Mouse (Mus musculus) lung, embryonic 16.5 days (tissue): Measurements from ENCODE around the gene Gpr12. TPM values are rescaled to one million over a fixed set of nuclear protein-coding genes. Genes with fewer than 3 reads are reported as not detected.
"Not testable (repeated sequence)": the region's sequence is repeated elsewhere in the genome, so short reads cannot be mapped to it uniquely, and the experiment has no call there.

ENCODE experiments used
- ATAC-seq: fragments of 200-750 bp; cut with Nextera tagmentation; 2 replicates; pipeline ENCODE4 v1.8.0; 2017; ENCODE audit warnings: low read depth, mild to moderate bottlenecking, moderate library complexity
- H3K27ac ChIP-seq: fragments of 300-500 bp; sonication (generic); 2 replicates; pipeline ENCODE4 v1.5.1; 2014; ENCODE audit warnings: mild to moderate bottlenecking, control low read depth, low read length
- H3K27me3 ChIP-seq: fragments of 300-500 bp; sonication (generic); 2 replicates; pipeline ENCODE4 v1.6.1; 2014; ENCODE audit warnings: low read depth, low read length, mixed read lengths; ENCODE audit not compliant: control insufficient read depth, insufficient read depth
- H3K36me3 ChIP-seq: fragments of 300-500 bp; sonication (generic); 2 replicates; pipeline ENCODE4 v1.6.1; 2014; ENCODE audit warnings: low read length; ENCODE audit not compliant: control insufficient read depth, insufficient read depth
- H3K4me1 ChIP-seq: fragments of 300-500 bp; sonication (generic); replicated peaks from 2 replicates; pipeline ENCODE4 v1.6.1; 2014; ENCODE audit warnings: low read length, mixed read lengths; ENCODE audit not compliant: control insufficient read depth, insufficient read depth
- H3K4me2 ChIP-seq: fragments of 300-500 bp; sonication (generic); 2 replicates; pipeline ENCODE4 v1.6.1; 2014; ENCODE audit warnings: low read depth, low read length, control low read depth
- H3K4me3 ChIP-seq: fragments of 300-500 bp; sonication (generic); 2 replicates; pipeline ENCODE4 v1.5.1; 2014; ENCODE audit warnings: mild to moderate bottlenecking, low read length, control low read depth
- H3K9ac ChIP-seq: fragments of 300-500 bp; sonication (generic); 2 replicates; pipeline ENCODE4 v1.6.1; 2014; ENCODE audit warnings: low read length, control low read depth
- H3K9me3 ChIP-seq: fragments of 300-500 bp; sonication (generic); 2 replicates; pipeline ENCODE4 v1.6.1; 2016; ENCODE audit warnings: low read length; ENCODE audit not compliant: control insufficient read depth
- WGBS: fragments of 180-500 bp; shearing (Covaris S2); extraction: QIAGEN DNeasy Blood & Tissue Kit; methylation state at CpG from one replicate; pipeline ENCODE4 v1.1.7; 2014; 5-methylcytosine and 5-hydroxymethylcytosine counted together
- polyA plus RNA-seq: library from polyadenylated mRNA; unstranded; fragments of >200 nt; fragmentation: Nextera tagmentation; extraction: Ambion mirVana; gene quantifications from 2 replicates; pipeline ENCODE4 v1.2.1, GENCODE M21; 2015

Gpr12 gene
- polyA plus RNA-seq, 1 experiment from 2014 or later: not detected

DNA sequence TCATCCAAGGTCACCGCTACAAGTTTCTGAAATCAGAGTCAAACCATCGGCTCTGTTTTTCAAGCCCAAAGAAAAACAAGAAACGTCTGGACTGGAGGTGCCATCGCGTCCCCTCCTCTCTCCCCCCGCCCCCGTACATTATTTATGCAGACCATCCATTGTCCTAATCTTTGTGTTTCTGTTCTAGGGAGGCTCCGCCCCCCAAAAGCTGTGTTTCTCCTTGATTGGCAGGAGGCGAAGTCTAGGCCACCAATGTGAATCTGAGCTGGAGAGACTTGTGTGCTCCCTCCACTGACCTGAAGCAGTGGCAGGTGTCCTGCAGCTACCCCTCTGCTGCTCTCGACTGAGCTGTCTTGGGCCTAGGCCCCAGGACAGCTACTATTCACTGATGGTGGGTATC lies 24.6 kb upstream of the Gpr12 start:
- 63% methylated on average over 10 of the region's 10 CpGs for WGBS
- ATAC-seq: no peak
- H3K27ac ChIP-seq: no peak overlapping the region

GRCm38 (mm10) chr5:146607816-146608215 lies 22.8 kb upstream of the Gpr12 start:
- Histone ChIP-seq H3K9ac (no peak overlapping the region), H3K36me3 (no peaks in the 10 kb centered on the region), H3K4me3 (no peak overlapping the region), H3K27ac (no peak overlapping the region), H3K4me2 (no peak overlapping the region), H3K9me3 (no peaks in the 10 kb centered on the region), H3K27me3 (no peaks in the 10 kb centered on the region), H3K4me1 (no peaks in the 10 kb centered on the region)
- ATAC-seq: no peak
- WGBS: 70% methylated on average over 5 of the region's 5 CpGs

More for the DNA sequence above, 24.6 kb upstream of the Gpr12 start:
- no peaks in the 10 kb centered on the region for H3K9me3 ChIP-seq
- H3K36me3 ChIP-seq: no peaks in the 10 kb centered on the region
- H3K9ac ChIP-seq: no peak overlapping the region
- no peaks in the 10 kb centered on the region for H3K4me1 ChIP-seq
- H3K27me3 ChIP-seq: no peaks in the 10 kb centered on the region
- no peak overlapping the region for H3K4me3 ChIP-seq
- no peak overlapping the region for H3K4me2 ChIP-seq

DNA sequence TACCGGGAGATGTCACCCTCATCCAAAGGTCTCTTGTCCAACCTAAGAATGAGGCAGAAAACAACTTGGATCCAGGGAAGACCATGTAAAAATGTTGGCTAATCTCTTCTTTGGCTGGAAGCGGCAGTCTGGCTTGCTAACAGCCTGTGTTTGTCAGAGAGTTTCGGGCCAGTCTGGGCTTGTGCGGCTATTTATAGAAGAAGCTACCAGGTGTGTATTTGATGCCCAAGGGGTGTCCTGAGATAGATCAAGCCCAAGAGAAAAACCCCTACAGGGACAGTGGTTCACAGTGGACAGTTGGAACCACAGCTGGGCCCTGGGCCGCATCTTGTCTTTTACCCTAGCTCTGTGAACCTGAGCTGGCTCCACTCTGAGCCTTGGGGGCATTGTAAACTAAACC lies 21.9 kb upstream of the Gpr12 start:
- WGBS: 82% methylated on average over 5 of the region's 5 CpGs
- Histone ChIP-seq H3K27me3 (no peaks in the 10 kb centered on the region), H3K4me1 (no peaks in the 10 kb centered on the region), H3K36me3 (no peaks in the 10 kb centered on the region), H3K27ac (no peak overlapping the region), H3K4me3 (no peak overlapping the region), H3K9ac (no peak overlapping the region), H3K4me2 (no peak overlapping the region), H3K9me3 (no peaks in the 10 kb centered on the region)
- ATAC-seq: no peak

GRCm38 (mm10) chr5:146606221-146606620 lies 21.2 kb upstream of the Gpr12 start:
- Histone ChIP-seq H3K27ac (no peak overlapping the region), H3K27me3 (no peaks in the 10 kb centered on the region), H3K4me3 (no peak overlapping the region), H3K4me2 (no peak overlapping the region), H3K9me3 (no peaks in the 10 kb centered on the region), H3K36me3 (no peaks in the 10 kb centered on the region), H3K9ac (no peak overlapping the region), H3K4me1 (no peaks in the 10 kb centered on the region)
- ATAC-seq: no peak
- 63% methylated on average over 5 of the region's 5 CpGs for WGBS

DNA sequence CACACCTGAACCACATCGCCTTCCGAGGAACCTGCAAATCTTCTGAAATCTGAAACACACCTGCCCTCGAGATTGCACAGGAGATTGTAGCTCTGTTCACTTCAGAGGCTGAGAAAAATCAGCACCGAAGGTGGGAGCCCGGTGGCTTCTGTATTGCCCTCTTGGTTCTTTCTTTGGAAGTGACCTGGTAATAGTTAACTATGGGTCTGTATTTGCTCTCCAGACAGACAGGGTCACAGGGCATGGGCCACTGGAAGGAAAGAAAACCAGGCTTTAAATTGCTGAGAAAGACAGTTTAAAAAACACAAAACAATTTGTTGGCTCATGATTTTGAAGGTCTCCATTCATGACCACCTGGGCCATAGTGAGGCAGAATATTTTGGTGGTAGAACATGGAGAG lies 14.9 kb upstream of the Gpr12 start:
- Histone ChIP-seq H3K36me3 (no peaks in the 10 kb centered on the region), H3K27me3 (no peaks in the 10 kb centered on the region), H3K4me2 (no peak overlapping the region), H3K9me3 (no peaks in the 10 kb centered on the region), H3K4me3 (no peak overlapping the region), H3K27ac (no peak overlapping the region), H3K4me1 (no peaks in the 10 kb centered on the region), H3K9ac (no peak overlapping the region)
- ATAC-seq: no peak
- 60% methylated on average over 5 of the region's 5 CpGs for WGBS

- H3K9me3 ChIP-seq, H3K4me3 ChIP-seq, H3K9ac ChIP-seq, H3K4me1 ChIP-seq, ATAC-seq, H3K27ac ChIP-seq, H3K27me3 ChIP-seq, H3K4me2 ChIP-seq, H3K36me3 ChIP-seq: not testable (repeated sequence)
- 73% methylated on average over 7 of the region's 7 CpGs for WGBS
Observed at GRCm38 (mm10) chr5:146599216-146599615, 14.2 kb upstream of the Gpr12 start.

- H3K36me3 ChIP-seq: no peaks in the 10 kb centered on the region
- no peak for ATAC-seq
- no peak overlapping the region for H3K9ac ChIP-seq
- H3K4me1 ChIP-seq: no peaks in the 10 kb centered on the region
- WGBS: 79% methylated on average over 27 of the region's 27 CpGs
- H3K27me3 ChIP-seq: no peaks in the 10 kb centered on the region
- no peak overlapping the region for H3K4me2 ChIP-seq
- H3K27ac ChIP-seq: no peak overlapping the region
- no peak overlapping the region for H3K4me3 ChIP-seq
- H3K9me3 ChIP-seq: no peaks in the 10 kb centered on the region
Observed at GRCm38 (mm10) chr5:146598215-146599119, 13.4 kb upstream of the Gpr12 start.

- Histone ChIP-seq H3K27me3 (no peaks in the 10 kb centered on the region), H3K9me3 (no peaks in the 10 kb centered on the region), H3K27ac (no peak overlapping the region), H3K4me2 (no peak overlapping the region), H3K4me1 (no peaks in the 10 kb centered on the region), H3K9ac (no peak overlapping the region), H3K36me3 (no peaks in the 10 kb centered on the region), H3K4me3 (no peak overlapping the region)
- 92% methylated on average over 10 of the region's 10 CpGs for WGBS
- no peak for ATAC-seq
Observed at GRCm38 (mm10) chr5:146597503-146597874, 12.4 kb upstream of the Gpr12 start.

DNA sequence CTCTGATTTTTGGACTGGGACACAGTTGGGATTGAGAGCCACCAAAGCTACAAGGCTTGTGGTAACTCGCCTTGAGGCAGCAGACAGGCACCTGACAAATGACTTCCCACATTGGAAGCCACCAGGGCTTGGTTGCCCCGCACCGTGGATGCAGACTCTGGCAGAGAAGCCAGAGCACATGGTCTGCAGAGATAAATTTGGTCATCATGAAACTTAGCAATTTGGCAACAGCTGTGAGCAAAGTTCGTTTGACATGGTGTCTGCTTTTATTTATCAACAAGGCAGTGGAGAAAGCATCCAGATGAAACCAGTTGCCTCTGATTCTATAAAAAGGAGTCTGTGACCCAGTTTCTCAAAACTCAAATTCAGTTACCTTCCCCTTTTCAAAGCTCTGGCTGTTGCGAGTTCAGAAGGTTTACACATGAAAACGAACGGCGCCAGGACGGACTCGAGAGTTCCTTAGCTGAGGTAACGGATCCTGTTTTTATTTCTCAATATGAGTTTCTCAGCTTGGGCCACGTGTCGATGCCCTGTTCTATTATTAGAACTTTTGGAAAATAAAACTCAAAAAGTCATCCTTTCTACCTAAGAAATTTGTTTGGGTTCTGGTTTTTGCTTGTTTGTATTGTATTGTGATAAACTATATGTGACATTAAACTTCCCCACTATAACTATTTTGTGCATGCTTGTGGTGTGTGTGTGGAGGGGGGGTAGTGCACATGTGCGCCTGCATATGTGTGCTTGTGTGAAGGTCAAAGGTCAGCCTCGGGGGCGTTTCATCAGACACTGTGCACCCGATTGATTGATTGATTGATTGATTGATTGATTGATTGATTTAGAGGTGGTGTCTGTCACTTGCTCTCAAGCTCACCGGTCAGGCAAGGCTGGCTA lies 11.8 kb upstream of the Gpr12 start:
- 63% methylated on average over 18 of the region's 18 CpGs for WGBS
- H3K9me3 ChIP-seq: no peaks in the 10 kb centered on the region
- H3K9ac ChIP-seq: no peak overlapping the region
- H3K36me3 ChIP-seq: no peaks in the 10 kb centered on the region
- H3K27ac ChIP-seq: no peak overlapping the region
- H3K4me3 ChIP-seq: no peak overlapping the region
- no peak overlapping the region for H3K4me2 ChIP-seq
- H3K4me1 ChIP-seq: no peaks in the 10 kb centered on the region
- ATAC-seq: no peak
- no peaks in the 10 kb centered on the region for H3K27me3 ChIP-seq
